Mouse (Mus musculus) c-Kit-positive CD71-positive TER-119-positive erythroid progenitor cells, embryonic 14.5 days (primary cell): ENCODE results near the gene Mrps23.
A peak's percentile ranks its signal among the peaks of the same experiment; 100 is the strongest.

Source experiments
- DNase-seq: peaks from one replicate; pipeline ENCODE4 v3.0.0-alpha.2; 2013; ENCODE audit warnings: low spot score

Gene Mrps23

GRCm38 (mm10) chr11:88211824-88212582, 7.8 kb downstream of the Mrps23 start:
- DNase-seq: no peak

GRCm38 (mm10) chr11:88213757-88214156, 9.6 kb downstream of the Mrps23 start:
- no peak for DNase-seq

- no peak for DNase-seq
Measured at GRCm38 (mm10) chr11:88214881-88215831, 11.0 kb downstream of the Mrps23 start.

DNA sequence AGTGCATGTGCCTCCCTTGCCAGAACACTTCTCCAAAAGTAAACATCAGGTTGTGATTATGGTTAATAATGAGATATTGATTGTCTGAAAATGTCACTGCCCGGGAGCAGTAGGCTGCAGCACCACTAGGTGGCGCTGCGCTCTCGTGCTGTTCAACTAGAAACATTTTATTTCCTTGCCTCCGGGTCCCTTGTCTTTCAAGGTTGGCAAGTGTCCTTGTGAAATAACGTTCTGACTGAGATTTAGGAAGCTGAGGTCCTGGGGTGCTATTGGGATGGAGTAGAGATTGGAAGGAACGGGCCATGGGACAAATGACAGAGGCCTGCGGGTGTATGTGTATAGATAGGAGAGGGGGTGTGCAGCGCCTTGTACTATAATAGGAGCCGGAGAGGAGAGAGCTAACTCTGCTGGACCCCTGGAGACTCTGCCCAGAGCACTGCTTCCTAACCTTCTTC, 12.1 kb downstream of the Mrps23 start:
- peak; percentile 45 for DNase-seq

- DNase-seq: no peak
Measured at GRCm38 (mm10) chr11:88218155-88218554, 14.0 kb downstream of the Mrps23 start.

DNA sequence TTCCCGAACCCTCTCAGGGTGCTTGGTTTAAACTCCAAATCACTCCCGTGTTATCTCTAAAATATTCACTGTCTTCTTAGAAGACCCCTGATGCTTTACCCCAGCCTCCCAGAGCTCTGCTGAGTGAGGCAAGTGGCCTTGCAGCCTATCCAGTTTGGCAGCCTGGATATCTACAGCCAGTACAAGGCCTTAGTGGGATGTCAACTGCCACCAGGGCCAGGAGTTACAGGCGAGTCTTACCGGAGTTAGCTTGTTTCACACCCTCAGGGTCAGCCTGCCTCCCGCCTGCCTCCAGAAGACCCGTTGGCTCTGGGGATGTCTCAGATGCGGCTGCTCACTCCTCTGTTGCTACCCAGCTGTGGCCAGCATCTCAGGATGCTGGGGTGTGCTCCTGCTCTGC, 14.4 kb downstream of the Mrps23 start:
- no peak for DNase-seq

DNA sequence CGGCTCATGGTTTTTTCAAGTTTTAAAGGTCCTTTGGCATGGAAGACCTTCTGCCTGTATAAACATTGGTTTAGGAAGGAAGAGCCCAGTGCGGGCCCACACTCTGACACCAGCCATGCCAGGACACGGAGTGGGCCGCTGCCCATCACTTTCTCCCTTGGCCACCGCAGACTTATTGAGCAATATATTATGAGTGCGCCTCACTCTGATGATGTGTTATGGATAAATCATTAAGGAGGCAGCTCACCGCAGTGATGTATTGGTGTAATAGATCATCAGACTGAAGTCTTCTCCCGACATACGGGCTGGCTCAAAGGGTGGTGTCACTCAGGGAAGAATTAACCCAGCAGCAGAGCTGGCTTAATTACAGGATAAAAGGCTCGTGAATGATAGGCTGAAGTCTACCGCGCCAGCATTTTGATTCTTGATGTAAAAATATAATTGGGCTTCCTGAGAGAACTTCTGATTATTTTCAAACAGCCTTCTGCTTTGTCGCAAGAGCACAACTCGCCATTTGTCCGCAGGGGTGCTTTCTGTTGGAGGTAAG, 17.8 kb downstream of the Mrps23 start:
- DNase-seq: no peak

- DNase-seq: no peak
Measured at GRCm38 (mm10) chr11:88227001-88227957, 23.1 kb downstream of the Mrps23 start.

GRCm38 (mm10) chr11:88231213-88231790, 27.1 kb downstream of the Mrps23 start:
- no peak for DNase-seq

- DNase-seq: no peak
Measured at GRCm38 (mm10) chr11:88233528-88234427, 29.6 kb downstream of the Mrps23 start.

DNA sequence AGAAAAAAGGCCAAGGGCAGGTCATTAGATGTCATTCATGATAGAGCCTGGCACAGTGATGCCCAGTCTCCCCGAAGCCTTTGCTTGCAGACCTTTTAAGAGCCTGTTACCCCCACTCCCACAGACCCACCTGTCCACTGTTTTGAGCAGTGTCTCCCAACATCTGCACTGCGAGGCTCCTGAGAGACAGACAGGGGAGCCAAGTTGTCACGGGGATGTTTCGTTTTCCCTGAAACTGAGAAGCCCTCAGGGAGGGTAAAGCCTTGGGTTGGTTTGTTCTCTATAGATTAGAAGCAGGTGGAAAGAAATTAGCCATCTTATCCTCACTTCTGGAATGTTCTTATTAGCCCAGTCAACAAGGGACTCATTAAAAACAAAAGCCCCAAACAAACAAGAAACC, 30.6 kb downstream of the Mrps23 start:
- DNase-seq: no peak

DNA sequence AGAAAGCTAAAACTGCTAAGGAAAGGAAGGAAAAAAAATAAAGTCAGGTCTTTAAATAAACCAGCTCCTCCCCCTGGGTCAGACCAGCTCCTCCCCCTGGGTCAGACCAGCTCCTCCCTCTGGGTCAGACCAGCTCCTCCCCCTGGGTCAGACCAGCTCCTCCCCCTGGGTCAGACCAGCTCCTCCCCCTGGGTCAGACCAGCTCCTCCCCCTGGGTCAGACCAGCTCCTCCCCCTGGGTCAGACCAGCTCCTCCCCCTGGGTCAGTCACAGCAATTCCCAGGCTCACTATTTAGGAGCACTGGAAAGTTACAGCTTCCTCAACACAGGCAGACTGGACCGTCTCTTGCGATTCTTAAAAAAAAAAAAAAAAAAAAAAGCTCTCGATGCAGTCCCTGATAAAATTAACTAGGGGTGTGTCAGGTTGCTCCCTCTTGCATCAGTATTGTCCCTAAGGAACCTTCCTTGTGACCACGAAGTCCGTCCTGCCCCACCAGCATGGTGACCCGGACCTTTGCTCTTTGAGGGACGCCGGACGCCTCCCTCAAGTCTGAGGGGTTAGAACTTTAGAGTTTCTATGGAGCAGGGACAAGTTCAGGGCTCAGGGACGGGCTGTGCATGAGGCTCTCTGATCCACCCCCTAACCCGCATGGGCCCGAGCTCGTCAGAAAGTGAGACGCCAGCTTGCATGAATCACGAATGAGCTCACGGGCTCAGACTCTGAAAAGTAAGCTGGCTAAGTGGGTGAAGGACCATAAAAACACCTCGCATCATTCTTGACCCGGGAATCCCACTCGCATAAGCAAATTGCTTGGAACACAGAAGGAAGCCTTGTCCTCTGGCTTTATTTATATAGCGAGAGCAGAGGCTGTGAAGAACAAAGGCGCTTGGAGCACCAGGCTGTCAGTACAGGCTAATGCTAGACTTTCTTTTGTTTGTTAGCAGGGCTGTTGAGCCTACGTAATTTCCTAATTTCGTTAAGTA, 31.3 kb downstream of the Mrps23 start:
- no peak for DNase-seq

- DNase-seq: no peak
Measured at GRCm38 (mm10) chr11:88240275-88240674, 36.1 kb downstream of the Mrps23 start.

DNA sequence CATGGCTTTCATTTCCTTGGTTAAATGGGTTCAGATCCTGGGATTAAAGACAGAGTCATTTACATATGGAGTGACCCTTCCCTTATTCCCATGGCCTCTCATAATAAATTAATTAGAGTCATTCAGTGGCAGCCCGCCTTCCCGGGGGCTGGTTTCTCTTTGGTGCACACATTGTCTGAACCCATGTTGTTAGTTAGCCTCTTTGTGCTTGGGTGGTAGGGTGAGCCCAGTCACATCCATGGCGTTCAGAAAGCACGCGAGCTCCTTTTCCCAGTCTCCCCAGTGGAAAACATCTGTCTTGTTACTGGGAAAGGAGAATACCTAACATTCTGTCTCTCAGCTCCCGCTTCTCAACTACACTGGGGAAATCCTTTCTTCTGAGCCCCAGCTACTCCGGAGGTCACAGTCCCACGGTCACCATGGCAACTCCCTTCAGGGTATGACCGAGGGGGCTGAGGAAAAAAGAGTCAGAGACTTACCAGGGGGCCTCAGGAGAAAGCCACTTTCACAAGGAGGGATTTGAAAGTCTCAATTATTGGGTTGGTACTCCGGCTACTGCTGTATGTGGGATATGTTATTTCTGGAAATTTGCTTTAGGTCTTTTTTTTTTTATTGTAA, 36.7 kb downstream of the Mrps23 start:
- no peak for DNase-seq

- DNase-seq: no peak
Measured at GRCm38 (mm10) chr11:88241468-88242301, 37.5 kb downstream of the Mrps23 start.

- DNase-seq: no peak
Measured at GRCm38 (mm10) chr11:88245581-88246170, 41.5 kb downstream of the Mrps23 start.

GRCm38 (mm10) chr11:88248636-88249035, 44.4 kb downstream of the Mrps23 start:
- DNase-seq: no peak
